Mouse (Mus musculus) left cerebral cortex, postnatal 14 days (tissue): ENCODE data around the gene Sod1. TPM values are rescaled to one million over a fixed set of nuclear protein-coding genes. Genes with fewer than 3 reads are reported as not detected.
"Not testable (repeated sequence)": the region's sequence is repeated elsewhere in the genome, so short reads cannot be mapped to it uniquely, and the experiment has no call there.

Experiments
- DNase-seq, 2 experiments: peaks; one replicate each; pipeline ENCODE4 v3.0.0; 2021 to 2022; ENCODE audit warnings: low spot score in 2 of 2, mixed read lengths in 1 of 2
- intact Hi-C: fragments of 180-260 bp; cut with DNase I; formaldehyde crosslinking; loops from one replicate; pipeline ENCODE4 v1.15.1; 2025
- total RNA-seq, 2 experiments: library from RNA; stranded (reverse); gene quantifications; 2 replicates each; pipeline ENCODE4 v1.2.3; 2021

Gene Sod1
- total RNA-seq, 2 experiments from 2014 or later, result 317 to 340 TPM

- intact Hi-C loops, result no loop called here
- peak in 1 of 2 experiments; percentile 30 for DNase-seq
Measured at GRCm38 (mm10) chr16:90239128-90239746, 18.7 kb downstream of the Sod1 start.

- intact Hi-C loops, result no loop called here
- DNase-seq, result no peak
Measured at GRCm38 (mm10) chr16:90241875-90242274, 21.3 kb downstream of the Sod1 start.

- intact Hi-C loops, result no loop called here
- no peak for DNase-seq
Measured at GRCm38 (mm10) chr16:90242426-90243304, 22.1 kb downstream of the Sod1 start.

- intact Hi-C loops, result no loop called here
- no peak for DNase-seq
Measured at GRCm38 (mm10) chr16:90250099-90250498, 29.5 kb downstream of the Sod1 start.

GRCm38 (mm10) chr16:90251256-90251655, 30.7 kb downstream of the Sod1 start:
- DNase-seq, result not testable (repeated sequence)

GRCm38 (mm10) chr16:90252521-90252920, 32.0 kb downstream of the Sod1 start:
- DNase-seq, result no peak
- intact Hi-C loops, result no loop called here

More at GRCm38 (mm10) chr16:90251256-90251655, 30.7 kb downstream of the Sod1 start:
- intact Hi-C loops, result not testable (repeated sequence)

GRCm38 (mm10) chr16:90258950-90259349, 38.4 kb downstream of the Sod1 start:
- DNase-seq, result no peak
- intact Hi-C loops, result no loop called here

GRCm38 (mm10) chr16:90259623-90260022, 39.1 kb downstream of the Sod1 start:
- no peak for DNase-seq
- intact Hi-C loops, result no loop called here

GRCm38 (mm10) chr16:90260097-90260496, 39.5 kb downstream of the Sod1 start:
- intact Hi-C loops, result no loop called here
- DNase-seq, result no peak

- intact Hi-C loops, result no loop called here
- no peak for DNase-seq
Measured at GRCm38 (mm10) chr16:90261791-90262190, 41.2 kb downstream of the Sod1 start.

GRCm38 (mm10) chr16:90264021-90264420, 43.5 kb downstream of the Sod1 start:
- DNase-seq, result no peak
- intact Hi-C loops, result no loop called here

GRCm38 (mm10) chr16:90265106-90265505, 44.6 kb downstream of the Sod1 start:
- DNase-seq, result no peak
- intact Hi-C loops, result no loop called here

GRCm38 (mm10) chr16:90266581-90266980, 46.0 kb downstream of the Sod1 start:
- DNase-seq, result no peak
- intact Hi-C loops, result no loop called here

GRCm38 (mm10) chr16:90275521-90275920, 55.0 kb downstream of the Sod1 start:
- intact Hi-C loops, result no loop called here
- DNase-seq, result no peak

Other genes with a start within 250 kb of the Sod1 start
- 100 to 1,000 TPM in 1 of 2 experiments, 10 to 100 TPM in 1; 88.5 to 101 TPM for gene Tiam1, start 77.0 kb upstream of the Sod1 start, total RNA-seq
- gene Scaf4, start 63.7 kb downstream of the Sod1 start, total RNA-seq, result 10 to 100 TPM; 39.6 to 40.8 TPM
- gene Hunk, start 165.3 kb downstream of the Sod1 start, total RNA-seq, result 10 to 100 TPM; 11.8 to 14.5 TPM